Mouse (Mus musculus) G1E (cell line): ENCODE measurements at regions not wholly inside any gene's neighbourhood (a gene's known extent, or its start where the extent isn't known, plus 50 kb on each side); places are given as distances from the start of the nearest gene placed in this dataset.

Experiments
- CTCF ChIP-seq: IDR thresholded peaks from 2 replicates; pipeline ENCODE4 v1.5.1; 2012; ENCODE audit warnings: low read depth, low read length, inconsistent platforms, mixed read lengths
- GATA1 ChIP-seq: IDR thresholded peaks from 2 replicates; pipeline ENCODE4 v1.6.1; 2012; ENCODE audit warnings: borderline replicate concordance, low read length, inconsistent platforms, mixed read lengths
- GATA2 ChIP-seq: IDR thresholded peaks from 2 replicates; pipeline ENCODE4 v1.6.1; 2012; ENCODE audit warnings: low read depth, low read length, inconsistent platforms, borderline replicate concordance
- POLR2AphosphoS5 ChIP-seq: IDR thresholded peaks from 2 replicates; pipeline ENCODE4 v1.6.1; 2012; ENCODE audit warnings: low read depth, low read length, inconsistent platforms; ENCODE audit not compliant: insufficient replicate concordance
- TAL1 ChIP-seq: conservative IDR thresholded peaks from 2 replicates; pipeline ENCODE4 v1.6.1; 2012; ENCODE audit warnings: low read depth, low read length, inconsistent platforms, mixed read lengths

- no peak for TF ChIP-seq CTCF
- no peak for TF ChIP-seq GATA1
- TF ChIP-seq TAL1, result no peak
- TF ChIP-seq POLR2AphosphoS5, result no peak
- TF ChIP-seq GATA2, result no peak
Observed at GRCm38 (mm10) chr14:111763616-111764015, 88.7 kb downstream of the Slitrk5 start.
